Mouse (Mus musculus): ENCODE data around the gene Azi2.

Azi2 gene

DNA sequence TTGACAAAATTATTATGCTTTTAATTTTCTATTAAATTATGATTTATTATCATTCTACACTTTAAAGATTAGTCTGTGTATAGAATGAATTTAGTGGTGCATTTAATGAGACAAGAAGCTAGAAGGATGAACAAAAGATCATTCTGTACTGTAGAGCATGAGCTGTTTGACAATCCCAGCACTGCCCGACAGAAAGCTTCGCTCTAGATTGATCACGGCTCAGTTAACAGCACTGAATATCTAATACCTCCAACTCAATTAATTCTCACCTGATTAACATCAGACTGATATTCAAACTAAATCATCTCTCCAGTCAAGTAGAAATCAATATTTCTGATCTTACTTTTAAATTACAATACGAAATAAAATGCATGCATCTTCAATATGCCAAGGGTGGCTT is 43.5 kb downstream of the Azi2 start:
- DNase-seq = no peak

DNA sequence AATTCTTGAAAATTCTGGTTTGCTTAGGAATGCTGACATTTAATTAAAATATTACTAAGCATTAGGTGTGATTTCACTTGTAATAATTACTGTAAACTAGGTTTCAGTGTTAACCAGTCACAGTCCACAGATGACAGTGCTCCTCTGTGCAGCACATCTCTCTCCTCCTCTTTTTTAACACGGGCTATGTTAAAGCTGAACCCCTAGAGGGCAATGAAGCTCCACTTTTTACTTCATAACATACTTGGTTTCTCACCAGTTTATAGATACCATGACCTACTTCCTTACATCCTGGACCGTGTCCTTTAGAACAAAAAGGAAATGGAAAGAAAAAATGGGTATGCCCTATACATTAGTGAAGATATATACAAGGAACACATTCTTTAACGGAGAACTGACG is 59.1 kb downstream of the Azi2 start:
- DNase-seq = peak; percentile 39

DNA sequence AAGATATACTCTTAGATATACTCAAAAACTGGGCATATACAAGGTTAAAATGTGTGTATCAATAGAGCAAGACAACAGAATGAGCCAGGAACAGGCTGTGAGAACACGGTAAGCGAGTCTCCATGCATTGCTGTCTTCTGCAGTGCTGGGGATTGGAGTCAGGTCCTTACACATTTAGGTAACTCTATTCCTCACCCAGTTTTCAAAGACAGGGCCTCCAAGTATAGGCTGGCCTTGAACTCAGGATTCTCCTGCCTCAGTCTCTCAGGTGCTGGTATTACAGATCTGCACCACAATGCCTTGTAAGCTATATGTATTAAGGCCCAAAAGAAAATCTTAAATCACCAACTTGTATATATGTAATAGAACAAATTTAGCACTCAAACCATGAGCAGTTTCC is 60.2 kb downstream of the Azi2 start:
- DNase-seq = no peak

DNA sequence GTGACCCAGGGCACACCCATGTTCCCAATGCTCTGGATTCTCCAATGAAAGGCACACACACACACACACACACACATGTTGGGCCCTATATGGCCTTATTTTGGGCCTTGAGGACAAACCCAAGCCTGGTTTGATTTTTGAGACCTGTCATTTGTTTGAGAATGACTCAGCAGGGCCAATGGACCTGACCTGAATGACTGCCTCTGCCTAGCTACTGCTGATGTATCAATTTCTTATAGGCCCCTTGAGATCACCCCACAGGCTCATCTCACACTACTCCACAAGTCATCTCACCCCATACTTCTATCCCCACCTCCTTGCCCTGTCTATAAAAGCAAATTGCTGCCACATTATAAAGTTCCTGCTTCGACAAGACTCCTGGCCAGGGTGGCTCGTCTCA is 61.5 kb downstream of the Azi2 start:
- DNase-seq = no peak

DNA sequence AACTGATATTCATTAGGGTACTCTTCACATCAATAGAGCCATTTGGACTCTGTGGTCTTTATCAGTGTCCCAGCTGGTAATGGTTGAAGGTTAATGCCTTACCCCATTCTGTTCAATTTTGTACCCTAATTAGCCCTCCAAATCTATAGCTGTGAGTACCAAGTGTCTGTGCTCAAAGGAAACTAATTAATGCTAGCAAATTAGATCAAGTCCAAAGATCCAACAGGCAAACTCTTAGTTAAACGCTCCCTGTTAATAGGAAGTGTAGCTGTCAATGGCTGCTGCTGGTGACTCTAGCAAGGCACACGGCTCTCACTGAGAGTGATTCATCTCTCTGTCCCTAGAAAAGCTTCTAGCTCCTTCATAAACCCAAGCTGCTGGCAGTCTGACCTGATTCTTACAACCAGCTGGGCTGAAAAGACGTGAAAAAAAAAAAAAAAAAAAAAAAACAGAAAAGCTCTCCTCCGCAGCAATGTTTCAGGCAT is 68.3 kb downstream of the Azi2 start:
- no peak for DNase-seq

DNA sequence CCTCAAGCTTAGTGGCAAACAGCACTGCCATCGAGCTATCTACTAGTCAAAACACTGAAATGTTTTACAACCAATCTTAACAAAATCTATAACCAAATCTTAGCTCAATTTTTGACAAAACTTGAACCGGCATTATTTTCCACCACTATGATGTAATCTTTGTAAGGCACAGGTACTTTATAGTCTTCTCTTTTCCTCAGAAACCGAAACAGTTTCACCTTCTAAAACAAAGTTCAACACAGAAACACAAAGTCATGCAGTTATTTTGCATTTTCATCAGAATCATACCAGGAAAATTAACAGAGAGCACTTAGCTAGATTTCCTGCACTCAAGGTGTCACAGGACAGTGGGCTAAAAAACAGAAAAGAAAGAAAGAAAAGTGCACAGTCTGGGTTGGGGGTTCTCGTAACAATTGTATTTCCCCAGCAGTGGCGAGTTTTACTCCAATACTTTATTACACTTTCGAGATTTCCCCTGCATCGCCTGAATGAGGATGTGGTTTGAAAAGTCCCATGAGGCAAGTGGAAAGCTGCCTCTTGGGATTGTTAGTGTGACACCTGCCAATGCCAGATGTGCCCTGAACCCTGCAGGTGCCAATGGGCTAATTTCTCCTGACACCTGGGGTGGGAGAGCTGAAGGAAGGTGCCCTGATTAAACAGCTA is 69.5 kb downstream of the Azi2 start:
- DNase-seq = no peak

DNA sequence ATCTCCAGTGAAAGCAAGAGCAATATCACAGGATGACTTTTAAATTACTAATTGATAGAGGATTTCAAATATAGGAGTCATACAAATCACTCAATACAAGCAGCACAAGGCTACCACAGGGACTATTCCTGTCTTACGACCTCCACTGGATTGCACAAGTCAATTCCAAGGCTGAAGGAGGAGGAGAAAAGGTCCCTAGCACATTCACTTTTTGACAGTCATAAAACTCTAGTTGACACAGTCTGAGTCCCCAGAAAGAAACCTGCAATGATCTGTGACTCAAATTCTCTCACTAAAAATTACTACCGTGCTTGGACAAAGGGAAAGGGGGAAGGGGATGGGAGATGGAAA is 70.0 kb downstream of the Azi2 start:
- DNase-seq = no peak

Measured in embryo, embryonic 11 days (tissue).